Mouse (Mus musculus) hindbrain, postnatal 0 days (tissue): ENCODE data around the gene Fzr1. TPM values are rescaled to one million over a fixed set of nuclear protein-coding genes. Genes with fewer than 3 reads are reported as not detected.

Experiments
- ATAC-seq: fragments of 200-750 bp; cut with Nextera tagmentation; 2 replicates; pipeline ENCODE4 v1.8.0; 2017; ENCODE audit warnings: mild to moderate bottlenecking, moderate TSS enrichment, moderate library complexity
- DNase-seq: peaks from one replicate; pipeline ENCODE4 v3.0.0-alpha.2; 2015; ENCODE audit warnings: low spot score
- H3K27ac ChIP-seq: fragments of 300-500 bp; sonication (generic); 2 replicates; pipeline ENCODE4 v1.5.1; 2014; ENCODE audit warnings: mild to moderate bottlenecking
- H3K27me3 ChIP-seq: fragments of 300-500 bp; sonication (generic); 2 replicates; pipeline ENCODE4 v1.6.1; 2014; ENCODE audit warnings: low read length, mixed read lengths; ENCODE audit not compliant: insufficient read depth
- H3K36me3 ChIP-seq: fragments of 300-500 bp; sonication (generic); 2 replicates; pipeline ENCODE4 v1.6.1; 2014; ENCODE audit warnings: low read length, mixed read lengths; ENCODE audit not compliant: insufficient read depth
- H3K4me1 ChIP-seq: fragments of 300-500 bp; sonication (generic); 2 replicates; pipeline ENCODE4 v1.6.1; 2014; ENCODE audit warnings: antibody characterized with exemption, low read length, mixed read lengths; ENCODE audit not compliant: insufficient read depth
- H3K4me2 ChIP-seq: fragments of 300-500 bp; sonication (generic); 2 replicates; pipeline ENCODE4 v1.6.1; 2014; ENCODE audit warnings: low read depth, mild to moderate bottlenecking, low read length, moderate library complexity, mixed read lengths
- H3K4me3 ChIP-seq: fragments of 300-500 bp; sonication (generic); 2 replicates; pipeline ENCODE4 v1.5.1; 2014; ENCODE audit warnings: low read length
- H3K9ac ChIP-seq: fragments of 300-500 bp; sonication (generic); replicated peaks from 2 replicates; pipeline ENCODE4 v1.6.1; 2014; ENCODE audit warnings: mild to moderate bottlenecking, low read length, moderate library complexity, mixed read lengths
- H3K9me3 ChIP-seq: fragments of 300-500 bp; sonication (generic); 2 replicates; pipeline ENCODE4 v1.6.1; 2016; ENCODE audit warnings: low read length, mixed read lengths
- CTCF ChIP-seq: IDR thresholded peaks from 2 replicates; pipeline ENCODE4 v1.5.1; 2016; ENCODE audit warnings: antibody characterized with exemption, control low read depth, low read depth
- WGBS: fragments of 180-500 bp; shearing (Covaris S2); extraction: QIAGEN DNeasy Blood & Tissue Kit; methylation state at CpG from one replicate; pipeline ENCODE4 v1.1.7; 2014; 5-methylcytosine and 5-hydroxymethylcytosine counted together
- polyA plus RNA-seq: library from polyadenylated mRNA; unstranded; fragments of >200 nt; fragmentation: Nextera tagmentation; extraction: Ambion mirVana; gene quantifications from 2 replicates; pipeline ENCODE4 v1.2.1, GENCODE M21; 2015
- total RNA-seq: library from RNA; depleted of rRNA; stranded (reverse); fragments of >200 nt; gene quantifications from 2 replicates; pipeline ENCODE4 v1.2.3, GENCODE M21; 2014

Fzr1 gene
- total and polyA plus RNA-seq, 2 experiments from 2014 or later = 106 to 134 TPM

- DNase-seq (no peak), ATAC-seq (no peak)
- peaks cover 36% of the 10 kb centered on the region for H3K4me1 ChIP-seq
- no peak overlapping the region for H3K4me2 ChIP-seq
- WGBS = 63% methylated on average over 17 of the region's 17 CpGs
- no peak overlapping the region for H3K4me3 ChIP-seq
- no peak overlapping the region for H3K9ac ChIP-seq
- H3K9me3 ChIP-seq = no peaks in the 10 kb centered on the region
- H3K36me3 ChIP-seq = no peaks in the 10 kb centered on the region
- TF ChIP-seq CTCF = no peak
- H3K27ac ChIP-seq = peak overlapping the region; percentile 22; the same call in 1 of the 2 replicates
- H3K27me3 ChIP-seq = no peaks in the 10 kb centered on the region
These were observed 37.4 kb upstream of the Fzr1 start for GRCm38 (mm10) chr10:81415549-81416310.

- no peak for DNase-seq
- H3K9me3 ChIP-seq = no peaks in the 10 kb centered on the region
- H3K4me3 ChIP-seq = no peak overlapping the region
- WGBS = 80% methylated on average over 5 of the region's 5 CpGs
- no peaks in the 10 kb centered on the region for H3K36me3 ChIP-seq
- H3K27me3 ChIP-seq = no peaks in the 10 kb centered on the region
- no peak overlapping the region for H3K9ac ChIP-seq
- ATAC-seq = no peak
- H3K4me1 ChIP-seq = peaks cover 36% of the 10 kb centered on the region
- no peak for TF ChIP-seq CTCF
- peak overlapping the region; percentile 12; the same call in 1 of the 2 replicates for H3K27ac ChIP-seq
- H3K4me2 ChIP-seq = no peak overlapping the region
These were observed 36.8 kb upstream of the Fzr1 start for GRCm38 (mm10) chr10:81415146-81415545.

- Histone ChIP-seq H3K36me3 (no peaks in the 10 kb centered on the region), H3K4me3 (no peak overlapping the region), H3K4me1 (peaks cover 36% of the 10 kb centered on the region), H3K9ac (no peak overlapping the region), H3K27ac (peak overlapping the region; percentile 71; the same call in 1 of the 2 replicates), H3K4me2 (no peak overlapping the region), H3K27me3 (no peaks in the 10 kb centered on the region), H3K9me3 (no peaks in the 10 kb centered on the region)
- peak; percentile 54 for DNase-seq
- TF ChIP-seq CTCF = no peak
- ATAC-seq = no peak
These were observed 36.4 kb upstream of the Fzr1 start for GRCm38 (mm10) chr10:81414682-81415081.

GRCm38 (mm10) chr10:81413310-81414261 is 35.3 kb upstream of the Fzr1 start:
- TF ChIP-seq CTCF = no peak
- Histone ChIP-seq H3K36me3 (no peaks in the 10 kb centered on the region), H3K4me3 (no peak overlapping the region), H3K9ac (no peak overlapping the region), H3K9me3 (no peaks in the 10 kb centered on the region), H3K4me2 (no peak overlapping the region), H3K27ac (peak overlapping the region; percentile 71; the same call in 1 of the 2 replicates), H3K27me3 (no peaks in the 10 kb centered on the region), H3K4me1 (peaks cover 31% of the 10 kb centered on the region)
- peak; percentile 58 for DNase-seq
- no peak for ATAC-seq
- WGBS = 29% methylated on average over 26 of the region's 26 CpGs

- Histone ChIP-seq H3K27me3 (no peaks in the 10 kb centered on the region), H3K9me3 (no peaks in the 10 kb centered on the region), H3K36me3 (peaks cover 4% of the 10 kb centered on the region; the same call in 1 of the 2 replicates), H3K4me1 (peaks cover 27% of the 10 kb centered on the region; the same call in 1 of the 2 replicates), H3K27ac (peak overlapping the region; percentile 71), H3K4me3 (no peak overlapping the region), H3K4me2 (no peak overlapping the region), H3K9ac (no peak overlapping the region)
- TF ChIP-seq CTCF = no peak
- no peak for ATAC-seq
- no peak for DNase-seq
- WGBS = 75% methylated on average over 16 of the region's 16 CpGs
These were observed 34.4 kb upstream of the Fzr1 start for GRCm38 (mm10) chr10:81412586-81413309.
